Mouse (Mus musculus) C2C12 (cell line): ENCODE measurements around the gene Frmd4a.

Experiments
- CTCF ChIP-seq: IDR thresholded peaks from one replicate; pipeline ENCODE4 v1.5.1; 2011; ENCODE audit not compliant: control insufficient read depth, insufficient read depth, insufficient read length
- USF1 ChIP-seq: IDR thresholded peaks from one replicate; pipeline ENCODE4 v1.6.1; 2011; ENCODE audit warnings: low read depth, mild to moderate bottlenecking, control low read depth, moderate library complexity

DNA sequence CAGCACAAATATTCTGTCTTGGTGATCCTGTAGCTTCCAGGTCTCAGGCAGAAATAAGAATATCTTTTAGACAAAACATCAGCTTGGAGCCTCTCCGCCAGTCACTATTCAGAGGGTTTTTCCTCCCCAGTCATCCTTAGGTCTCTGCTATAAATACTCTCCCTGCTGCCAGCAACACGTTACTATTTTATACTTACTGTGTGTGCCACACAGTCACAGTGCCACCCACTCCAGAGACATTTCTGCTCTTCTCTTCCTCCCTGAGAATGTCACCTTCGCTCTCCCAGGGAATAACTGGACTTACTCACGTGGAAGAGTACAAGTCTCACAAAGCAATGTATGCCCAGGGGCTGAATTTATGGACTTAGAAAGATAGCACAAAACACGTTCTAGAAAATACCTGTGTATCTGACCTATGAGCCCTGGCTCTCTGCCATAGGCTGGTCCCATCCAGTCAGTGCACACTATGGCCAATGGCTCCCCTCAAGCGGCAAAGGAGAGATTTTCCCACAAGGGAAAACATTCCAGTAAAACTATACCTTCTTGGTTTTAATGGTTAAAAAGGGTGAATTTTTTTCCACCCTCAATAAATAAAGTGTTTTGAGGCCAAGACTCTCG lies 209.5 kb downstream of the Frmd4a start:
- TF ChIP-seq CTCF (no peak), USF1 (no peak)
